Mouse (Mus musculus): ENCODE data around the gene Trex1. TPM values are rescaled to one million over a fixed set of nuclear protein-coding genes. Genes with fewer than 3 reads are reported as not detected.

Gene Trex1
- polyA plus RNA-seq, 2 experiments: 5.0 to 12.0 TPM

- H3K4me2 ChIP-seq (ENCODE audit: low read depth): no peak overlapping the region
- no peak for TF ChIP-seq EP300 (IDR thresholded peaks at IDR 0.05; ENCODE audit: low read depth)
- no peak for TF ChIP-seq CTCF (IDR thresholded peaks at IDR 0.05; ENCODE audit: low read depth)
- no peaks in the 10 kb centered on the region for H3K9me3 ChIP-seq (ENCODE audit: control insufficient read depth, low read length)
- no peak for ATAC-seq (ENCODE audit: insufficient read depth)
- peaks cover 0 to 5% of the 10 kb centered on the region in 2 experiments; a peak in 1 of 4 replicates for H3K4me1 ChIP-seq (replicated peaks; ENCODE audit: control insufficient read depth in 2 of 2, insufficient read depth in 2 of 2, low read length in 1 of 2)
- WGBS (ENCODE audit: insufficient replicate concordance): 58% methylated on average over 7 of the region's 7 CpGs
- H3K9ac ChIP-seq (replicated peaks): no peak overlapping the region
- no peaks in the 10 kb centered on the region for H3K27me3 ChIP-seq (ENCODE audit: control insufficient read depth, insufficient read depth, low read length)
- H3K4me3 ChIP-seq (ENCODE audit: insufficient read depth in 1 of 2, low read depth in 2 of 2, low read length in 2 of 2): no peak overlapping the region
- H3K27ac ChIP-seq: no peak overlapping the region
- H3K36me3 ChIP-seq (replicated peaks; ENCODE audit: control insufficient read depth, insufficient read depth, low read depth): no peaks in the 10 kb centered on the region
- DNase-seq (ENCODE audit: low read depth in 3 of 3, low spot score in 3 of 3): no peak
Measured at GRCm38 (mm10) chr9:109103250-109103649, 43.7 kb upstream of the Trex1 start.

GRCm38 (mm10) chr9:109102541-109102940, 43.0 kb upstream of the Trex1 start:
- DNase-seq (ENCODE audit: low read depth in 3 of 3, low spot score in 3 of 3) (no peak), ATAC-seq (ENCODE audit: insufficient read depth) (no peak)
- H3K4me3 ChIP-seq (ENCODE audit: insufficient read depth in 1 of 2, low read depth in 2 of 2, low read length in 2 of 2): no peak overlapping the region
- H3K36me3 ChIP-seq (replicated peaks; ENCODE audit: control insufficient read depth, insufficient read depth, low read depth): no peaks in the 10 kb centered on the region
- peaks cover 0 to 8% of the 10 kb centered on the region in 2 experiments; a peak in 1 of 4 replicates for H3K4me1 ChIP-seq (replicated peaks; ENCODE audit: control insufficient read depth in 2 of 2, insufficient read depth in 2 of 2, low read length in 1 of 2)
- TF ChIP-seq CTCF (IDR thresholded peaks at IDR 0.05; ENCODE audit: low read depth) (no peak), EP300 (IDR thresholded peaks at IDR 0.05; ENCODE audit: low read depth) (no peak)
- H3K9ac ChIP-seq (replicated peaks): no peak overlapping the region
- H3K4me2 ChIP-seq (ENCODE audit: low read depth): no peak overlapping the region
- H3K27ac ChIP-seq: no peak overlapping the region
- no peaks in the 10 kb centered on the region for H3K9me3 ChIP-seq (ENCODE audit: control insufficient read depth, low read length)
- WGBS (ENCODE audit: insufficient replicate concordance): 69% methylated on average over 3 of the region's 3 CpGs
- no peaks in the 10 kb centered on the region for H3K27me3 ChIP-seq (ENCODE audit: control insufficient read depth, insufficient read depth, low read length)

DNA sequence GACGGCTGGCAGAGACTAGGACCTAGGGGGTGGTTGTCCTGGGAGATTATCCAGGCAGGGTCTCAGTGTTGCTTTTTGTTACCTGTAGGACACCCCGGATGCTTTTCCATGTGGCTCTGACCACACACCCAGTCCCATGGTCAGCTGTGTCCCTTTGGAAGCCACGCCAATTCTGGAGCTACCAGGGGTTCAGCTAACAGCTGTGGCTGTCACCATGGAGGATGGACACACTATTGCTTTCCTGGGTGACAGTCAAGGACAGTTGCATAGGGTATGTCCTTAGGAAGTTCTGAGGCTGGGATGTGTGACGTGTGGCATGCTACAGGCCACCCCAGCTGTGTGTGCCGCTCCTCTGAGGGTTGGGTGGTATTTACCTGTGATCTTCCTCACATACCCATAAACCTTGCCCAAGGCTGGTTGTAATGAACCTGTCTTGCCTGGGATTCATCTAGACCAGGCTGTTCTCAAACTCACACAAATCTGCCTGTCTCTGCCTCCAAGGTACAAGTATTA, 42.5 kb upstream of the Trex1 start:
- 59% methylated on average over 5 of the region's 5 CpGs for WGBS (ENCODE audit: insufficient replicate concordance)
- Histone ChIP-seq H3K4me3 (ENCODE audit: insufficient read depth in 1 of 2, low read depth in 2 of 2, low read length in 2 of 2) (no peak overlapping the region), H3K4me2 (ENCODE audit: low read depth) (no peak overlapping the region), H3K27ac (no peak overlapping the region), H3K27me3 (ENCODE audit: control insufficient read depth, insufficient read depth, low read length) (no peaks in the 10 kb centered on the region; the same call in 1 of the 2 replicates), H3K9ac (replicated peaks) (no peak overlapping the region), H3K4me1 (replicated peaks; ENCODE audit: control insufficient read depth in 2 of 2, insufficient read depth in 2 of 2, low read length in 1 of 2) (peaks cover 0 to 8% of the 10 kb centered on the region in 2 experiments; a peak in 1 of 4 replicates), H3K36me3 (replicated peaks; ENCODE audit: control insufficient read depth, insufficient read depth, low read depth) (no peaks in the 10 kb centered on the region), H3K9me3 (ENCODE audit: control insufficient read depth, low read length) (no peaks in the 10 kb centered on the region)
- no peak for ATAC-seq (ENCODE audit: insufficient read depth)
- no peak for DNase-seq (ENCODE audit: low read depth in 3 of 3, low spot score in 3 of 3)
- no peak for TF ChIP-seq EP300 (IDR thresholded peaks at IDR 0.05; ENCODE audit: low read depth)
- TF ChIP-seq CTCF (IDR thresholded peaks at IDR 0.05; ENCODE audit: low read depth): no peak

DNA sequence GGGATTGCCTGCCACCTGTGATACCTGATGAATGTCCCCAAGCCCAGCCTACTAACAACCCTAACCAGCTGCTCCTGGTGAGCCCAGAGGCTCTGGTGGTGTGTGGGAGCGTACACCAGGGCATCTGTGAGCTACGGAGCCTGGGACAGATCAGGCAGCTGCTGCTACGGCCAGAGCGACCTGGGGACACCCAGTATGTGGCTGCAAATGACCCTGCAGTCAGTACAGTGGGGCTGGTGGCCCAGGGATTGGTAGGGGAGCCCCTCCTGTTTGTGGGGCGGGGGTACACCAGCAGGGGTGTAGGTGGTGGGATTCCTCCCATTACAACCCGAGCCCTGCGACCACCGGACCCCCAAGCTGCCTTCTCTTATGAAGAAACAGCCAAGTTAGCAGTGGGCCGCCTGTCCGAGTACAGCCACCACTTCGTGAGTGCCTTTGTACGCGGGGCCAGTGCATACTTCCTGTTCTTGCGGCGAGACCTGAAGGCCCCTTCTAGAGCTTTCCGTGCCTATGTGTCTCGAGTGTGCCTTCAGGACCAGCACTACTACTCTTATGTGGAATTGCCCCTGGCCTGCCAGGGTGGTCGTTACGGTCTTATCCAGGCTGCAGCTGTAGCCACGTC, 40.9 kb upstream of the Trex1 start:
- Histone ChIP-seq H3K9ac (replicated peaks) (no peak overlapping the region), H3K9me3 (ENCODE audit: control insufficient read depth, low read length) (no peaks in the 10 kb centered on the region), H3K4me3 (ENCODE audit: insufficient read depth in 1 of 2, low read depth in 2 of 2, low read length in 2 of 2) (no peak overlapping the region), H3K27ac (no peak overlapping the region), H3K36me3 (replicated peaks; ENCODE audit: control insufficient read depth, insufficient read depth, low read depth) (no peaks in the 10 kb centered on the region), H3K4me1 (replicated peaks; ENCODE audit: control insufficient read depth in 2 of 2, insufficient read depth in 2 of 2, low read length in 1 of 2) (peaks cover 0 to 10% of the 10 kb centered on the region in 2 experiments; a peak in 1 of 4 replicates), H3K27me3 (ENCODE audit: control insufficient read depth, insufficient read depth, low read length) (peaks cover 16% of the 10 kb centered on the region), H3K4me2 (ENCODE audit: low read depth) (no peak overlapping the region)
- DNase-seq (ENCODE audit: low read depth in 3 of 3, low spot score in 3 of 3) (no peak), ATAC-seq (ENCODE audit: insufficient read depth) (no peak)
- WGBS (ENCODE audit: insufficient replicate concordance): 60% methylated on average over 20 of the region's 20 CpGs
- TF ChIP-seq EP300 (IDR thresholded peaks at IDR 0.05; ENCODE audit: low read depth) (no peak), CTCF (IDR thresholded peaks at IDR 0.05; ENCODE audit: low read depth) (no peak)

DNA sequence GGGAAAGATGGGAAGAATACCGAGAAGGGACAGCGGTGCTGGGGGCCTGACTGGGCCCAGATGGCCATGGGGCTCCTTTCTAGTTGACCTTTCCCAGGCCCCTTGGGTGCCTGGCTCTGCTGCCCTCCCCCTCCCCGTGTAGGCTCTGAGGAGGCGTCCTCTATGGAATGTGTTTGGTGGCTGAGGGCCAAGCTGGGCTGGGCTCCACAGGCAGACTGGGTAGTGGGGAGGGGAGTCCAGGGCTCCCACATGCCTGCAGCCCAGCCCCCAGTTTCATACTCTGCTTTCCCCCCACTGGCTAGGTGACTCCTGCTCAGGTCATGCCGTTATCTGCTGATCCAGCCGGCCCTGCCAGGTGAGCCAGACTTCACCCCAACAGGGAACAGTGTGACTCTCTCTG, 39.4 kb upstream of the Trex1 start:
- no peak overlapping the region for H3K4me2 ChIP-seq (ENCODE audit: low read depth)
- H3K36me3 ChIP-seq (replicated peaks; ENCODE audit: control insufficient read depth, insufficient read depth, low read depth): no peaks in the 10 kb centered on the region
- DNase-seq (ENCODE audit: low read depth in 3 of 3, low spot score in 3 of 3): no peak
- no peak overlapping the region for H3K27ac ChIP-seq
- H3K27me3 ChIP-seq (ENCODE audit: control insufficient read depth, insufficient read depth, low read length): peaks cover 30% of the 10 kb centered on the region
- H3K4me3 ChIP-seq (ENCODE audit: insufficient read depth in 1 of 2, low read depth in 2 of 2, low read length in 2 of 2): no peak overlapping the region
- no peak overlapping the region for H3K9ac ChIP-seq (replicated peaks)
- no peak for ATAC-seq (ENCODE audit: insufficient read depth)
- H3K9me3 ChIP-seq (ENCODE audit: control insufficient read depth, low read length): no peaks in the 10 kb centered on the region
- WGBS (ENCODE audit: insufficient replicate concordance): 63% methylated on average over 6 of the region's 6 CpGs
- peaks cover 0 to 10% of the 10 kb centered on the region in 2 experiments; a peak in 1 of 4 replicates for H3K4me1 ChIP-seq (replicated peaks; ENCODE audit: control insufficient read depth in 2 of 2, insufficient read depth in 2 of 2, low read length in 1 of 2)
- TF ChIP-seq EP300 (IDR thresholded peaks at IDR 0.05; ENCODE audit: low read depth): no peak
- TF ChIP-seq CTCF (IDR thresholded peaks at IDR 0.05; ENCODE audit: low read depth): no peak
